17 mouse cellular contexts compared by ENCODE assay signal in the genomic region with DNA sequence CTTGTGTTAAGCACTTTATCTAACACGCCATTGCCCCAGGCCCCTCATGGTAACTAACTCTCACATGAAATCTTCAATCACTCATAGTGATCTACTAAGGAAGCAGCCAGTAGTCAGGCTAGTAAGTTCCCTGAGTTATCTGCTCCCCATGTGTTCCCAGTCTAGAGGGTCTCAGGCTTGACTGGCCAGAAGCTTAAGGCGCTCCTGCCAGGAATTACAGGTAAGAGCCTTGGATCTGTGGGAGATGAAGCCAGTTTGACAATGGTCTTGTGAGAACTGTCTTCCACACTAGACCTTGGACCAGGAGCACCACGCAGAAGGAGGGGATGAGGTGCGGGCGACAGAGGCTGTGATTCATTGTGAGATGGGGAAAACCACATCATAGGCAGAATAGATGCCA.
"Had no signal": no experiment of that assay in that cellular context is flagged by ENCODE, and none has a peak within 500 bp of the region (broad histone marks: within the 10 kb centered on the region; RNA-seq: fewer than 3 reads in every experiment).

No protein-coding gene starts in this region.

- H3K9me3 ChIP-seq: neural tube, embryonic 12.5 days; neural tube, embryonic 13.5 days; neural tube, embryonic 15.5 days; stomach, embryonic 15.5 days had no signal

- H3K9ac ChIP-seq: neural tube, embryonic 12.5 days; neural tube, embryonic 13.5 days; neural tube, embryonic 15.5 days; stomach, embryonic 15.5 days had no signal

- H3K27ac ChIP-seq: neural tube, embryonic 12.5 days; neural tube, embryonic 13.5 days; neural tube, embryonic 15.5 days; stomach, embryonic 15.5 days; stomach, postnatal 0 days had no signal

- H3K27me3 ChIP-seq: neural tube, embryonic 15.5 days; stomach, embryonic 15.5 days had no signal

- H3K4me1 ChIP-seq: neural tube, embryonic 12.5 days; neural tube, embryonic 15.5 days; stomach, embryonic 15.5 days had no signal

- H3K4me2 ChIP-seq: neural tube, embryonic 12.5 days; neural tube, embryonic 13.5 days; neural tube, embryonic 15.5 days; stomach, embryonic 15.5 days had no signal

- H3K4me3 ChIP-seq: neural tube, embryonic 12.5 days; neural tube, embryonic 13.5 days; neural tube, embryonic 15.5 days; stomach, embryonic 15.5 days had no signal

- H3K36me3 ChIP-seq: neural tube, embryonic 12.5 days; neural tube, embryonic 13.5 days; neural tube, embryonic 15.5 days; stomach, embryonic 15.5 days had no signal

- DNase-seq: retina, postnatal 1 day; right cerebral cortex, adult 18-20 months; right cerebral cortex, postnatal 14 days; right cerebral cortex, postnatal 25 days; right cerebral cortex, postnatal 4 days; spleen, adult 18-20 months; thymus, adult 18-20 months; thymus, adult 2 months; thymus, postnatal 14 days; thymus, postnatal 25 days; thymus, postnatal 36 days; thymus, postnatal 4 days had no signal
